Mouse (Mus musculus) limb, embryonic 10.5 days (tissue): ENCODE measurements around the gene Zcchc14. TPM values are rescaled to one million over a fixed set of nuclear protein-coding genes. Genes with fewer than 3 reads are reported as not detected.
A peak's percentile ranks its signal among the peaks of the same experiment; 100 is the strongest.

Experiments
- DNase-seq: peaks from one replicate; pipeline ENCODE4 v3.0.0-alpha.2; 2017; ENCODE audit warnings: low spot score
- H3K27ac ChIP-seq: fragments of 300-500 bp; sonication (generic); 2 replicates; pipeline ENCODE4 v1.5.1; 2016; ENCODE audit warnings: mild to moderate bottlenecking
- H3K27me3 ChIP-seq: fragments of 300-500 bp; sonication (generic); 2 replicates; pipeline ENCODE4 v1.6.1; 2016; ENCODE audit warnings: low read depth, mild to moderate bottlenecking; ENCODE audit not compliant: poor library complexity, severe bottlenecking
- H3K36me3 ChIP-seq: fragments of 300-500 bp; sonication (generic); 2 replicates; pipeline ENCODE4 v1.6.1; 2016; ENCODE audit warnings: mild to moderate bottlenecking, moderate library complexity
- H3K4me1 ChIP-seq: fragments of 300-500 bp; sonication (generic); 2 replicates; pipeline ENCODE4 v1.6.1; 2016
- H3K4me3 ChIP-seq: fragments of 300-500 bp; sonication (generic); 2 replicates; pipeline ENCODE4 v1.5.1; 2016; ENCODE audit warnings: mild to moderate bottlenecking, moderate library complexity
- H3K9me3 ChIP-seq: fragments of 300-500 bp; sonication (generic); replicated peaks from 2 replicates; pipeline ENCODE4 v1.6.1; 2016; ENCODE audit warnings: mild to moderate bottlenecking
- WGBS: fragments of 180-500 bp; shearing (Covaris S2); methylation state at CpG from one replicate; pipeline ENCODE4 v1.1.7; 2016; 5-methylcytosine and 5-hydroxymethylcytosine counted together
- polyA plus RNA-seq: library from polyadenylated mRNA; unstranded; fragments of >200 nt; fragmentation: Nextera tagmentation; extraction: Ambion mirVana; gene quantifications from 2 replicates; pipeline ENCODE4 v1.2.1, GENCODE M21; 2016

Gene Zcchc14
- polyA plus RNA-seq, 1 experiment from 2014 or later, result 15.2 TPM

DNA sequence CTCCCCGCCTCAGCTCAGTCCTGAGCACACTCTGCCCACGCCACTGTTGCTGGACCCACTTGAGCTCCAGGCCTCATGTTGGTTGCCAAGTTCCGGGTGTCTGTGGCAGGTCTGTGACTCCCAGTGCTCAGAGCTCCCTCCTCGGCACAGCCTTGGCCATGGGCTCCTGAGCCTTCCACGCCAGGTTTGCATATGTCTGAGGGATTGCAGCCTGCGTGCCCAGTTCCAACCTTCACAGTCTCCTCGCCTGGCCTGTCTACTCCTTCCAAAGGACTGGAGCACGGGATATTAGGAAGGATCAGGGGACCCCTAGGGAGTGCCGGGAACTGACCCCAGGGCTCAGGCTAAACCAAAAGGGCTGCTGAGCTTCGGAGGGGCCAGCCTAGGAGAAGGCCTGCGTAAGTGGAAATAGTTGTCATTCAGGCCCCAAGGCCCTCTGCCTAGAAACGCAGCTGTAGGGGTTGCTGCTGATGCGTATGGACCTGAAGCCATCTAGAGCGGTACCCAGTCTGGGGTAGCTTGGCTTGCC, 2.3 kb upstream of the Zcchc14 start:
- H3K4me1 ChIP-seq, result peaks cover 33% of the 10 kb centered on the region
- peaks cover 11% of the 10 kb centered on the region for H3K36me3 ChIP-seq
- DNase-seq, result no peak
- 83% methylated on average over 14 of the region's 14 CpGs for WGBS
- H3K27me3 ChIP-seq, result 0 out of 2 replicates have a peak, but pooled peaks cover 4% of the 10 kb centered on the region
- H3K27ac ChIP-seq, result no peak overlapping the region
- no peaks in the 10 kb centered on the region for H3K9me3 ChIP-seq
- H3K4me3 ChIP-seq, result no peak overlapping the region

GRCm38 (mm10) chr8:121654131-121654530, 1.4 kb upstream of the Zcchc14 start:
- Histone ChIP-seq H3K4me3 (peak overlapping the region; percentile 86), H3K4me1 (peaks cover 41% of the 10 kb centered on the region)

DNA sequence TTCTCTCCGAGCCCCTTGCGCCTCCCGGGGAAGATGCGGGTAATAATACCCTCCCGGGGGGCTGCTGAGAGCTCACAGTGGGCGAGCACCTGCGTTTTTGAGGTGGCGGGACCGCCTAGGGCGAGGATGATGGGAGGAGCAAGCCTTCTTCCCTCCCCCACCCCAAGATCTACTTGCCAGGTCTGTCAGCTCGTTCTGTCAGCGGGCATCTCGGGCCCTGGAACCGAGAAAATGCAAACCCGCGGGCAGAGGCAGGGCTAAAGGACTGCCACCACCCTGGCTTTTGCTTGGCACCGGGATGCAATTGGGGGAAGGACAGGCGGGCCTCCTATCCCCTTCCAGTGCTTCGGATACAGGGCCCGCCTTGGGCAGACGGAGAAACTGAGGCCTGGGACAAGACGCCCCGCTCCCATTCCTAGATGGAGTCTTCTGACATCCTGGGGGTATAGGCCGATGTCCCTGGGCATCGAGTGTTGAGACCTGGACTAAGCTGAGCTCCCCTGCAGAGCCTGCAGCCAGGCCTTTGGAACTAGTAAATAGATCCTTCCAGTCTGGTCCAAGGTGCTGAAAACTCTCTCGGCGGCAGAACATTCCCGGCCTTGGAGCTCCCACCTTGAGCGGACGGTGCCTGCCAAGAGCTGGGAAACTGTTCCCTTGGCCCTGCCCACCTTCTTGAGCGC, 779 bp upstream of the Zcchc14 start:
- H3K27me3 ChIP-seq, result 0 out of 2 replicates have a peak, but pooled peaks cover 4% of the 10 kb centered on the region
- H3K4me3 ChIP-seq, result peak overlapping the region; percentile 86
- peak; percentile 60 for DNase-seq
- H3K9me3 ChIP-seq, result no peaks in the 10 kb centered on the region
- peak overlapping the region; percentile 94 for H3K27ac ChIP-seq
- peaks cover 48% of the 10 kb centered on the region for H3K4me1 ChIP-seq
- 1% methylated on average over 31 of the region's 31 CpGs for WGBS
- H3K36me3 ChIP-seq, result peaks cover 14% of the 10 kb centered on the region

More at GRCm38 (mm10) chr8:121654131-121654530, 1.4 kb upstream of the Zcchc14 start:
- peaks cover 14% of the 10 kb centered on the region for H3K36me3 ChIP-seq
- DNase-seq, result no peak
- H3K27ac ChIP-seq, result peak overlapping the region; percentile 94; the same call in 1 of the 2 replicates
- no peaks in the 10 kb centered on the region for H3K9me3 ChIP-seq
- WGBS, result 83% methylated on average over 4 of the region's 4 CpGs
- 0 out of 2 replicates have a peak, but pooled peaks cover 4% of the 10 kb centered on the region for H3K27me3 ChIP-seq

DNA sequence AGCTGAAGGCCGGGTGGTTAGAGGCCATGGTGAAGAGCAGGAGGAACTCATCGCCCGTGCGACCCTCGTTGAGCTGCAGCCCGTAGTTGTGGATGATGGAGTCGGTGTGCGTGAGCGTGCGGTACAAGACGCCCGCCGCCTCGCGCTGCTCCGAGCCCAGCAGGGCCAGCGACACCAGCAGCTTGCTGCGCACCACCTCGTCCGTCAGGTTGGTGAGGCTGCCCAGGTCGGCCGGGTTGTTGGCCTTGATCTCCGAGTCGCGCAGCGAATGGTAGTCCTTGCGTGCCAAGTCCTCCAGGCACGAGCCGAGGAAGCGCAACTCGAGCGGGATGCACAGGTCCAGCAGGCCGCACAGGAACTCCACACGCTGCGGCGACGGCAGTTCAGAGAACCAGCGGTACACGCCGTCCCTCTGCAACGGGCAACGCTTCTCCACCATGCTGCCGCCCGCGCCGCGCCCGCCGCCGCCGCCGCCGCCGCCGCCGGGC, 783 bp downstream of the Zcchc14 start:
- DNase-seq, result peak; percentile 74
- Histone ChIP-seq H3K27ac (peak overlapping the region; percentile 74), H3K36me3 (peaks cover 22% of the 10 kb centered on the region), H3K27me3 (0 out of 2 replicates have a peak, but pooled peaks cover 4% of the 10 kb centered on the region), H3K4me3 (peak overlapping the region; percentile 87), H3K4me1 (peaks cover 60% of the 10 kb centered on the region), H3K9me3 (no peaks in the 10 kb centered on the region)
- 9% methylated on average over 56 of the region's 56 CpGs for WGBS

DNA sequence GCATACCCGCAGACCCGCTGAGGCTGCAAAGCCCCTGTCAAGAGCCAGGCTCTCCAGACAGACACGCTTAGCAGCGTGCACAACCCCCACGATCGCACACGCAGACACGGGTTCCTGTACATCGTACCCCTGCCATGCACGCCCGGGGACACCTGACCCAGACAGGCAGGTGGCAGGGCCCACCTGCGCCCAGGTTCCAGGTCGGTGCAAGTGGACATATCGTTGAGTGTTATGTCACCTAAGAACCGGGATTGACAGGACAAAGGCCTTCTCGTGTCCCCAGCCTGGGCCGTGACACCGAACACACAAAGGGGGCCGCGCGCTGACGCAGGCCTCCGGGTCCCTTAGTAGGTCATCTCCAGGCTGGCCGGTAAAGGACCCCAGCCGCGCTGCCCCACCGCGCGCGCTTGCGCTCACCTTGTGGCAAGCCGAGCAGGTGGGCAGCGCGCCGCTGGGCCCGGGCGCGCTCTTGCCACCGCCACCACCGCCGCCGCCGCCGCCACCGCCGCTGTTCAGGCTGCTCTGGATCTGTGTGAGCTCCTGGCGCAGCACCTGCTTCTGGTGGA, 1.3 kb downstream of the Zcchc14 start:
- Histone ChIP-seq H3K4me3 (peak overlapping the region; percentile 87), H3K27ac (peak overlapping the region; percentile 74), H3K27me3 (0 out of 2 replicates have a peak, but pooled peaks cover 4% of the 10 kb centered on the region), H3K4me1 (peaks cover 60% of the 10 kb centered on the region), H3K36me3 (peaks cover 22% of the 10 kb centered on the region), H3K9me3 (no peaks in the 10 kb centered on the region)
- DNase-seq, result no peak
- 17% methylated on average over 47 of the region's 47 CpGs for WGBS

DNA sequence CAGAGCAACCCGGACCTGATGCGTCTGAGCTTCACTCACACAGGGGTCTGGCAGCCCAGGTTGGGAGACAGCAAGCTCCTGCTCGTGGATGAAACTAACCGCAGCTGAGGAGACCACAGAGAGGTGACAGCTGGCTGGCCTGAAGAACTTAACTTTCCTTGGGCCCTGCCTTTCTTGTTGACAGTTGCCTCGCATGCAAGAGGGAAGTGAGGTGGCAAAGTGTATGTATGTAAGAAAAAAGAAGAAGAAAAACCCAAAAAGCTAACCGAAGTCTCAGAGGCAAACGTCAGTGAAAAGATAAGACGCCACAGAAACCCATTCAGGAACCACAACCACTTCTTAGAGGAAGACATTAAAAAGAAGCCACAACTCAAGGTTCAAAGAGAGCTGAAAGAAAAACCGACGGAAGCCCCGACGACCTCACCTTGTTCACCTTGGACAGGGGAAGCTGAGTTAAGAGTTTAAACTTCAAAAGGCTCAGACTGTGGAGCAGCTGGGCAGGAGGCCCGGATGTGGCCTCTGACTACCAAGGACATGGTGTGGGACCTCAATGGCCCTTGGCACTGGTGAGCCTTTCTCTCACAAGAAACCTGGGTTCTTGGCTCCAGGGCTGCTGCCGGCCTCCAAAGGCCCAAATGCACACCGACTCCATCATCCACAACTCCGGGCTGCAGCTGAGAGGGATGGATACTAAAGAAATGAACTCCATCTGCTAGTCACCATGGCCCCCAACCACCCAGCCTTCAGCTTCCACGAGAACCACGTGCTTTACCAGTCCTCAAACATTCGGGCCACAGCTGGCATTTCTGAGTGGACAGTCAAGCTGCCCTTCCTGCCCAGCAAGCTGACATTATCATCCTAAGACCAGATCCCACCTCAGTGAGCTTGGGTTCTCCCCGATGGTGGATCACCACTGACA, 2.1 kb downstream of the Zcchc14 start:
- WGBS, result 80% methylated on average over 20 of the region's 20 CpGs
- H3K27ac ChIP-seq, result 0 out of 2 replicates have a peak overlapping the region, but pooled peaks have one; percentile 74
- DNase-seq, result no peak
- H3K4me1 ChIP-seq, result peaks cover 60% of the 10 kb centered on the region
- peak overlapping the region; percentile 87 for H3K4me3 ChIP-seq
- H3K27me3 ChIP-seq, result 0 out of 2 replicates have a peak, but pooled peaks cover 4% of the 10 kb centered on the region
- H3K36me3 ChIP-seq, result peaks cover 25% of the 10 kb centered on the region
- H3K9me3 ChIP-seq, result no peaks in the 10 kb centered on the region

GRCm38 (mm10) chr8:121649904-121650303, 2.8 kb downstream of the Zcchc14 start:
- Histone ChIP-seq H3K36me3 (peaks cover 25% of the 10 kb centered on the region), H3K4me3 (peak overlapping the region; percentile 87; the same call in 1 of the 2 replicates), H3K9me3 (no peaks in the 10 kb centered on the region), H3K27ac (no peak overlapping the region; the same call in 1 of the 2 replicates), H3K4me1 (peaks cover 63% of the 10 kb centered on the region), H3K27me3 (0 out of 2 replicates have a peak, but pooled peaks cover 3% of the 10 kb centered on the region)
- 82% methylated on average over 10 of the region's 10 CpGs for WGBS
- DNase-seq, result no peak

- no peaks in the 10 kb centered on the region for H3K9me3 ChIP-seq
- peaks cover 26% of the 10 kb centered on the region for H3K36me3 ChIP-seq
- 89% methylated on average over 5 of the region's 5 CpGs for WGBS
- no peak for DNase-seq
- H3K4me3 ChIP-seq, result peak overlapping the region; percentile 87; the same call in 1 of the 2 replicates
- no peak overlapping the region for H3K27ac ChIP-seq
- H3K4me1 ChIP-seq, result peaks cover 67% of the 10 kb centered on the region
- no peaks in the 10 kb centered on the region for H3K27me3 ChIP-seq
These were observed 3.3 kb downstream of the Zcchc14 start for GRCm38 (mm10) chr8:121649423-121649822.

GRCm38 (mm10) chr8:121648451-121648850, 4.2 kb downstream of the Zcchc14 start:
- no peak overlapping the region for H3K27ac ChIP-seq
- 84% methylated on average over 16 of the region's 16 CpGs for whole genome bisulfite sequencing

DNA sequence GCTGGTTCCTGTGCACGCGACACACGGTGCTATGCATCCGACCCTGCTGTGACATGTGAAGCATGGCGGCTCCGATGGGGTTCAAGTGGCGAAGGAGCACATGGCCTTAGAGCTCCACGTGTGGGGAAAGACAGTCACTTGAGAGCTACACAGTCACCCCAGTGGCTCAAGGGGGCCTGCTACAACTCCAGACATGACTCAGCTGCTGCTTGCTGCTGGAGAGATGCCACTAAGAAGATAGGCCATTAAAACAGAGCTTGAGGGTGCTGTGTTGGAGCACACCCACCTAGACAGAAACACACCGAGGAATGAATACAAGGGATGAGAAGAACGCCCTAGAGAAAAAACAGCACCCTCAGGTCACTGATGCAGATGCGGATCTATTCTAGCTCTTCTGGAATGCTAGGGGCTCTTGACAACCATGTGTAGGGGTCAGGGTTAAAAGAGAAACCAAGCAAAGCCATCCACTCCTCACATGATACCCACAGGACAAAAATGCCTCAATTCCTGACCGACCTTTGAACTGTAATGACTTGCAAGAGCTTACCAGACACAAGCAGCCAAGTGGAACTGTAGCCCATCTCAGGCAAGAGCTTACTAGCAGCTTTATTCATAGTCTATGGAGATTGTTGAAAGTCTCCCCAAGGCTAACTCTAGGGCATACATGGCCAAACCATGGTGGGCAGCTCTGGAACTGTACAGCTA, 5.0 kb downstream of the Zcchc14 start:
- H3K36me3 ChIP-seq, result peaks cover 29% of the 10 kb centered on the region
- H3K27ac ChIP-seq, result no peak overlapping the region
- H3K27me3 ChIP-seq, result no peaks in the 10 kb centered on the region
- DNase-seq, result no peak
- H3K9me3 ChIP-seq, result no peaks in the 10 kb centered on the region
- 92% methylated on average over 12 of the region's 12 CpGs for WGBS
- H3K4me1 ChIP-seq, result peaks cover 64% of the 10 kb centered on the region
- no peak overlapping the region for H3K4me3 ChIP-seq

More at GRCm38 (mm10) chr8:121648451-121648850, 4.2 kb downstream of the Zcchc14 start:
- no peaks in the 10 kb centered on the region for H3K9me3 ChIP-seq
- H3K27me3 ChIP-seq, result no peaks in the 10 kb centered on the region
- H3K36me3 ChIP-seq, result peaks cover 29% of the 10 kb centered on the region
- DNase-seq, result no peak
- peaks cover 60% of the 10 kb centered on the region for H3K4me1 ChIP-seq
- no peak overlapping the region for H3K4me3 ChIP-seq

DNA sequence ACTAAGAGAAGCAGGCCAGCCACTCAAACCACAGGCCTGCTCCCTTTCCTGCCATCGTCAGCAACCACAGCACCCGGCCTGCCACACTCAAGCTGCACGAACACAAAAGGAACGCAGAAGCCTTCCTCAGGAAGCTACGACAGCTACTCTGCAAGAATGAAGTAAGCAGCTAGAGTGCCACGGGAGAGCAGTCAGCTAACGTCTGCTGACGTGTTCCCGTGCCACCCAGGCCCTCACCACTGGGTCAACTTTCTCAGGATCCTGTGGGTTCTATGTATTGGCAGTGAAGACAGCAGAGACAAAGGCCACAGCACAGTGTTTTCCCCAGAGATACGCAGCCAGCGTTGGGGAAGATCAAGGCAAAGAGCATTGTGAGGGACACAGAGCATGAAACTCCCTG, 9.3 kb downstream of the Zcchc14 start:
- H3K27me3 ChIP-seq, result no peaks in the 10 kb centered on the region
- no peaks in the 10 kb centered on the region for H3K9me3 ChIP-seq
- H3K4me3 ChIP-seq, result no peak overlapping the region
- DNase-seq, result no peak
- H3K27ac ChIP-seq, result no peak overlapping the region
- 84% methylated on average over 11 of the region's 11 CpGs for WGBS
- peaks cover 18% of the 10 kb centered on the region for H3K36me3 ChIP-seq
- H3K4me1 ChIP-seq, result peaks cover 29% of the 10 kb centered on the region
